Mouse (Mus musculus) kidney, embryonic 16.5 days (tissue): ENCODE data around the gene Ctf2. TPM values are rescaled to one million over a fixed set of nuclear protein-coding genes. Genes with fewer than 3 reads are reported as not detected.

Source experiments
- ATAC-seq: fragments of 200-750 bp; cut with Nextera tagmentation; 2 replicates; pipeline ENCODE4 v1.8.0; 2017; ENCODE audit warnings: moderate TSS enrichment; ENCODE audit not compliant: low FRiP score, low TSS enrichment
- H3K27ac ChIP-seq: fragments of 300-500 bp; sonication (generic); 2 replicates; pipeline ENCODE4 v1.5.1; 2014; ENCODE audit warnings: low read length
- H3K27me3 ChIP-seq: fragments of 300-500 bp; sonication (generic); 2 replicates; pipeline ENCODE4 v1.6.1; 2014; ENCODE audit warnings: low read length, control low read depth, mixed read lengths; ENCODE audit not compliant: insufficient read depth
- H3K36me3 ChIP-seq: fragments of 300-500 bp; sonication (generic); 2 replicates; pipeline ENCODE4 v1.6.1; 2014; ENCODE audit warnings: low read length, control low read depth, mixed read lengths; ENCODE audit not compliant: insufficient read depth
- H3K4me1 ChIP-seq: fragments of 300-500 bp; sonication (generic); 2 replicates; pipeline ENCODE4 v1.6.1; 2014; ENCODE audit warnings: low read length, control low read depth, mixed read lengths; ENCODE audit not compliant: insufficient read depth
- H3K4me2 ChIP-seq: fragments of 300-500 bp; sonication (generic); replicated peaks from 2 replicates; pipeline ENCODE4 v1.6.1; 2014; ENCODE audit warnings: low read depth, low read length
- H3K4me3 ChIP-seq: fragments of 300-500 bp; sonication (generic); 2 replicates; pipeline ENCODE4 v1.5.1; 2014; ENCODE audit warnings: mild to moderate bottlenecking, low read length
- H3K9ac ChIP-seq: fragments of 300-500 bp; sonication (generic); replicated peaks from 2 replicates; pipeline ENCODE4 v1.6.1; 2014; ENCODE audit warnings: low read length
- H3K9me3 ChIP-seq: fragments of 300-500 bp; sonication (generic); 2 replicates; pipeline ENCODE4 v1.6.1; 2016; ENCODE audit warnings: low read length, control low read depth
- WGBS: fragments of 180-500 bp; shearing (Covaris S2); extraction: QIAGEN DNeasy Blood & Tissue Kit; methylation state at CpG from one replicate; pipeline ENCODE4 v1.1.7; 2014; 5-methylcytosine and 5-hydroxymethylcytosine counted together
- polyA plus RNA-seq: library from polyadenylated mRNA; unstranded; fragments of >200 nt; fragmentation: Nextera tagmentation; extraction: Ambion mirVana; gene quantifications from 2 replicates; pipeline ENCODE4 v1.2.1, GENCODE M21; 2015

Ctf2 gene
- polyA plus RNA-seq, 1 experiment from 2014 or later = 0.15 TPM

DNA sequence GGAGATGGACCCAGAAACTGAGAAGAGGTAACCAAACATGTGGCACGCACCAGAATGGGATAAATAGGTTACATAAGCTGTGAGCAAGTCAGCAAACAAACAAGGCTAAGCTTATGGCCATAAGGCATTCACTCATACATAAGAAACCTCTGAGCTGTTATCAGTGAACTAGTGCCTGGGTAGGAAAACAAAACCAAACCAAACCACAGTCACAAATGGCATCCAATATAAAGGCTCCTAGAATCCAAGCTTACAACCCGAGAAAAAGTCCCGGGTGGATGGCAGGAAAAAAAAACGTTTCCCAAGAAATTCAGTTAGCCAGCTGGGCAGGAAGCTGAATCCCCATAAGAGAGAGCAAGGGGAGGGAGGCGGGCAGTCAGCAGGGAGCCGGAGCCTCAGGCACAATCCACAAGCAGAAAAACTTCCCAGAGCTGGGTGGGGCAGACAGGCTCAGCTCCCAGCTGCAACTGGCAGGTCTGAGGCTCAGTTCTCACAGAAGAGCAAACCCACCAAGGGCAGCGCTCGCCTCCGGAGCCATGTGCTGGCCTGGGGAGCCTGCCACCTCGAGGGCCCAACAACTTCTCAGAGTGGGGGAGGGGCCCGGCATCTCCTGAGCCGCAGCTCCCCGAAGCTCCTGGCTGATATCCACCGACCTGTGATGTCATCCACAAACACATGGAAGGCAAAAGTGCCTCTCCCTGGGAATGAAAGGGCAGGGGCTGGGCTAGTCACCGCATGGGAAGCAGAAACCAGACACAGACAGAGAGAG, 40.6 kb downstream of the Ctf2 start:
- Histone ChIP-seq H3K36me3 (no peaks in the 10 kb centered on the region; the same call in none of the 2 replicates), H3K4me3 (peak overlapping the region; percentile 41), H3K9ac (peak overlapping the region; percentile 68), H3K4me2 (peak overlapping the region; percentile 63), H3K9me3 (no peaks in the 10 kb centered on the region), H3K4me1 (peaks cover 7% of the 10 kb centered on the region), H3K27ac (peak overlapping the region; percentile 89), H3K27me3 (no peaks in the 10 kb centered on the region)
- ATAC-seq = peak; percentile 82
- WGBS = 7% methylated on average over 15 of the region's 15 CpGs

DNA sequence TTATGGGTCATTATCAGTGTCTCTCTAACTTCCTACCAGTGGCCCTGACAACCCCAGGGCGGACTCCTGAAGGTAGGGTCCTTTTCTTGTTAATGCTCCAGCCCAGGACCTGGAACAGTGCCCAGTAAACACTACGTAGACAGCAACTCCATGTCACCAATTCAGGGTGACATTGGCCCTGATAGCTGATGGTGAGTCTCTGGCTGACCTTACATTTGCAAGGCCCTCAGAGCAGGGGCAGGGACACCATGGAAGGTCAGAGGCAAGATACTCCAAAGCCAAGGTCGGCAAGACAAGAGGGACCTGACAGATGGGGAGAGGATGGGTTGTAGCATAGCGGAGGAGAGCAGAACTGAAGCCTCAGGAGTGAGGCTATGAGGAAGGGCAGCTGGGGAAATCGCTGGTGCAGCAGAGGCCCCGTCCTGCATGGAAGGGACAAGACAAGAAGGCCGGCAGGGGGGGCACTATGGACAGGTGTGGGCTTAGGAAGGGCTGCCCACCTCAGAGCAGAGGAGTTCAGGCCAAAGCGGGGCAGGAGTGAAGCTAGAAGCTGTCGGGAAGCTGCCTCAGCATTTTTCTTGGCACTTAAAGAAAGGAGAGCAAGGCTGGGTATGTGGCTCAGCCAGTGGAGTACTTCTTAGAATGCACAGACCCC, 42.2 kb downstream of the Ctf2 start:
- no peak for ATAC-seq
- WGBS = 71% methylated on average over 9 of the region's 9 CpGs

DNA sequence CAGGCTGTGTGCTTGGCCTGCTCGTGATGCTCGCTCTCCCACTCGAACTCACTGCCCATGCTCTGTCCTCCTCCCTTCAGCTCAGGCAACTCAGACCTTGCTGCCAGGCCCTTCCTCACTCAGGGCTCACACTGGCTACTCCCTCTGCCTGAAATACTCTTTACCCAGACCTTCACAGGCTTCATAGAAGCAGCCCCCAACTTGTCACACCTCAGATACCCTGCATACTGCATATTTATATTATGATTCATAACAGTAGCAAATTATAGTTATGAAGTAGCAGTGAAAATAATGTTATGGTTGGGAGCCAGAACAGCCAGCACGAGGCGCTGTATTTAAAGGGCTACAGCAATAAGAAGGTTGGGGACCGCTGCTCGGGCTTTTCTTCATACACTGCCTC, 43.0 kb downstream of the Ctf2 start:
- no peak overlapping the region for H3K27ac ChIP-seq
- no peaks in the 10 kb centered on the region; the same call in 1 of the 2 replicates for H3K36me3 ChIP-seq
- no peak overlapping the region for H3K4me2 ChIP-seq
- H3K9me3 ChIP-seq = no peaks in the 10 kb centered on the region
- peaks cover 22% of the 10 kb centered on the region for H3K4me1 ChIP-seq
- H3K27me3 ChIP-seq = no peaks in the 10 kb centered on the region
- ATAC-seq = no peak
- WGBS = 84% methylated on average over 7 of the region's 7 CpGs
- H3K4me3 ChIP-seq = no peak overlapping the region
- no peak overlapping the region for H3K9ac ChIP-seq

More for the DNA sequence above, 42.2 kb downstream of the Ctf2 start:
- Histone ChIP-seq H3K27ac (no peak overlapping the region), H3K9me3 (no peaks in the 10 kb centered on the region), H3K27me3 (no peaks in the 10 kb centered on the region), H3K9ac (no peak overlapping the region), H3K4me1 (peaks cover 22% of the 10 kb centered on the region), H3K36me3 (no peaks in the 10 kb centered on the region; the same call in none of the 2 replicates), H3K4me3 (no peak overlapping the region), H3K4me2 (no peak overlapping the region)

DNA sequence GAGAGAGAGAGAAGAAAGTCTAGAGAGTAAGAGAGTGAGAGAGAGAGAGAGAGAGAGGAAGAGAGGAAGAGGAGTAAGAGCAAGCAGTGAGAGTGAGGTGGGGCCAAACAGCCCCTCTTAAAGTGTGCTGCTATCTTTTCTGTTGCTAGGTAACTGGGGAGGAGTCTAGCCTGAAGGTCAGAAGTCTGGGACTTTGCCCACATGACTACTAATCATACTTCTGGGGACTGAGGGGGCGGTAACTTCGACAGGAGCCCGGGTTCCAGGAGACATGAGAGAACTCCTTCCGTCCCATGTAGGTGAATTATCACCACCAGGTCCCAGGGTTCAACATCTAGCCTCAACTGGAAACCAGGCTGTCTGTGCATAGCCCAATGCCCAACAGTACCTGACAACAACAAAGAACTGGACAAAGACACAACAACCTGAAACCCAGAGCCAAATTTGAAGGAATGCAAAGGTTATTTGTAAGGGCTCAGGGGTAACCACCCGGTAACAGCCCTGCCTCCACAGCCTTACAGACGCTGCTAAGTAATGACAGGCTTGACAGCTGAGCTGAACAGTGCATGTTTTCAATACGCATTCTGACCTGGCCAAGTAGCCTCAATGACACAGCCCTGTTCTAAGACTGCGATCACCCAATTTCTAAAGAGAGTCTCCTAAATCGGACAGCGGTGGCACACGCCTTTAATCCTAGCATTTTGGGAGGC, 45.1 kb downstream of the Ctf2 start:
- Histone ChIP-seq H3K4me2 (no peak overlapping the region), H3K9ac (no peak overlapping the region), H3K36me3 (no peaks in the 10 kb centered on the region), H3K4me1 (peaks cover 22% of the 10 kb centered on the region), H3K4me3 (no peak overlapping the region), H3K9me3 (no peaks in the 10 kb centered on the region), H3K27ac (no peak overlapping the region), H3K27me3 (no peaks in the 10 kb centered on the region)
- 56% methylated on average over 11 of the region's 11 CpGs for WGBS
- no peak for ATAC-seq

DNA sequence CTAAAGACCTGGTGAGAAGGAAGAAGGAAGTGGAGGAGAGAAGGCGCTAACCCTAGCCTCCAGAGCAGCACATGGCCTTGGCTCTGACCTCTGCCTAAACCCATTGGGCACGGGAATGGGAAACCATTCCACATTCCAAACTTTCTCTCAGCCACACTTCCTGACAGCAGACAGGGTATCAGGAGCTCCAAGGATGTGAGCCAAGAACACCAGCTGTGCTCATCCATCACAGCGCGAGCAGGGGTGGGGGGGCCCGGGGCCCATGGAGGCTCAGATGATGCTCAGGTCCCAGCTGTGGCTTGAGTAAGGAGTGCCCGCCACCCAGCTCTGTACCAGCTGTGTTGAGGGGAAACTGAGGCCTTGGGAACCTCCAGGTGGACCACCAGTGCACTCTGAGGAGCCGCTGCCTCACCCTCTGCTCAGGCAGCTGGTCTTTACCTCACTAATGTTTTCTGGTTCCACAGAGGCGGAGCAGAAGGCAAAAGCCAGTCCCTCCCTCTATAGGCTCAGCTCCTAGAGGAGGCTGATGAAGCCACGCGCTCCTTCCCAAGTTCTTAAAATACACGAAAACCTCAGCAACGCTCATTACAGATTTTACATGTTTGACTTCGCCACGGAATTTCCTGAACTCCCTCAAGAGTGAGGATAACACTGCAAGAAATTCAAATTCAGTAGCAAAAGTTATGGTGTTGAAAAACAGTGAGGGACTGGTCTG, 46.5 kb downstream of the Ctf2 start:
- H3K4me2 ChIP-seq = no peak overlapping the region
- no peaks in the 10 kb centered on the region for H3K9me3 ChIP-seq
- H3K9ac ChIP-seq = 0 out of 2 replicates have a peak overlapping the region, but pooled peaks have one; percentile 16
- H3K27ac ChIP-seq = no peak overlapping the region
- H3K4me1 ChIP-seq = peaks cover 14% of the 10 kb centered on the region
- no peaks in the 10 kb centered on the region for H3K27me3 ChIP-seq
- no peak overlapping the region for H3K4me3 ChIP-seq
- no peaks in the 10 kb centered on the region for H3K36me3 ChIP-seq
- 70% methylated on average over 14 of the region's 14 CpGs for WGBS
- peak; percentile 44; the same call in 1 of the 2 replicates for ATAC-seq

DNA sequence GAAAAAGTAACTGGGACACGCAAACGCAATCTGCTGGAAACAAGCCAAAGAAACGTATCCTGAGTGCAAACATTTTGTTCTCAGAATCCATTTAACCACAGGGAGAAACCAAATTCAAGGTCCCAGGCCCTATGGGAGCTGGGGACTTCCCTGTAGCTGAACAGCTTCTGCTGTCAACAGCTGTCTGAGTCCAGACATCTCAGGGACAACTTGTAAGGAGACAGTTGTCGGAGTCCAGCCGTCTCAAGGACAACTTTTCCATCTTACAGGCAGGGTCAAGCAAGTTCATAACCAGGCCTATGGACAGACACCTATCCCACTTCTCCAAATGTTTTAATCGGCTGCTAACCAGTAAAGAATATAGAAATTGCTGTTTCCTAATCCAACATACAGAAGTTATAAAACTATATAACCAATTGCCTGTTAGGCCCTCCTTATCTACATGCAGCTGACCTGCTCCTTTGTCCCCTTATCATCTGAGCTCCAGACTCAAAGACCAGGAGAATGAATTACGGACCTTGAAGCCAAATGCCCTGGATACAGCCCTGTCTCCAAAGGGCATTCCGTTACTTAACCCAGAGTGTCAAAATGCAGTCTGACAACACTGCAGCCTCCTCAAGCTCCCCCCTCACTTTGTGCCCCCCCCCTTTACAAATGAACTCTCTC, 49.9 kb downstream of the Ctf2 start:
- no peak overlapping the region for H3K27ac ChIP-seq
- peaks cover 4% of the 10 kb centered on the region; the same call in 1 of the 2 replicates for H3K36me3 ChIP-seq
- peaks cover 14% of the 10 kb centered on the region for H3K4me1 ChIP-seq
- H3K4me2 ChIP-seq = no peak overlapping the region
- H3K9me3 ChIP-seq = no peaks in the 10 kb centered on the region
- 84% methylated on average over 8 of the region's 8 CpGs for WGBS
- no peak overlapping the region for H3K4me3 ChIP-seq
- H3K27me3 ChIP-seq = no peaks in the 10 kb centered on the region
- H3K9ac ChIP-seq = no peak overlapping the region
- no peak for ATAC-seq

DNA sequence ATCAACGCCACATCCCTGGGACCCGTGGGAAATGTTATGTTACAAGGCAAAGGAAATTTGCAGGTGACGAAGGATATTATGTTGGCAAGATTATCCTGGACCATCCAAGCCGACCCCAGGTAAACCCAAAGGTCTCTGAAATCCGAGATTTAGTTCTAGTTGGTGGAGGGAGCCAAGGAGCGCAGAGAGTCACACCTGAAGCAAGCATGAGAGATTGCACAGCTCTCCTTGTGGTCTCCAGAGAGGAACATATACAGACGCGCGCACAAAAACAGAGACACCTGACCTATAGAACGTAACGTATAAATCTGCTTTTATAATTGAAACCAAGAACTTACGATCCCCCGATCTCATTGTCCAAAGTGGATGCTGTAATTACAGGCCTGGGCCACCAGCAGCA, 51.4 kb downstream of the Ctf2 start:
- Histone ChIP-seq H3K4me2 (no peak overlapping the region), H3K4me3 (no peak overlapping the region), H3K27me3 (no peaks in the 10 kb centered on the region), H3K27ac (no peak overlapping the region), H3K9ac (no peak overlapping the region), H3K4me1 (peaks cover 7% of the 10 kb centered on the region), H3K36me3 (peaks cover 6% of the 10 kb centered on the region; the same call in 1 of the 2 replicates), H3K9me3 (no peaks in the 10 kb centered on the region)
- ATAC-seq = no peak
- 86% methylated on average over 13 of the region's 13 CpGs for WGBS

DNA sequence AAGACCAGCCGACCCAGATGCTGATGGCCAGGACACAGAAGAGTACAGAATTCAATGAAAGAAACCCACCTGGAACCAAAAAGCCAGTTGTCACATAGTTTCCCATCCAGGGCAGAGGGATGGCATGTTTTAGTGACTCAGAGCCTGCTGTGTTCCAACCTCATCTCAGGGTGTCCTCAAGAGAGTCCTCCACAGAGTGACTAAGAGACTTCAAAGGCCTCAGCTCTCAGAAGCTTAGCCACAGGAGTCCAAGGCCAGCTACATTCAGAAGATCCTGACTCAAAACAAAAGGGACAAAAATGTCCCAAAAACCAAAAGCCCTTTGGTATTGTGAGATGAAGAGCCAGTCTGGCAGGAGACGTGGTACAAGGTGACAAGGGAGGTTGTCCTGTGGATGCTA, 53.2 kb downstream of the Ctf2 start:
- H3K36me3 ChIP-seq = peaks cover 6% of the 10 kb centered on the region; the same call in 1 of the 2 replicates
- no peaks in the 10 kb centered on the region for H3K4me1 ChIP-seq
- no peaks in the 10 kb centered on the region for H3K27me3 ChIP-seq
- H3K9ac ChIP-seq = no peak overlapping the region
- WGBS = 81% methylated on average over 2 of the region's 2 CpGs
- H3K27ac ChIP-seq = no peak overlapping the region
- no peak for ATAC-seq
- H3K4me2 ChIP-seq = no peak overlapping the region
- H3K9me3 ChIP-seq = no peaks in the 10 kb centered on the region
- H3K4me3 ChIP-seq = no peak overlapping the region

DNA sequence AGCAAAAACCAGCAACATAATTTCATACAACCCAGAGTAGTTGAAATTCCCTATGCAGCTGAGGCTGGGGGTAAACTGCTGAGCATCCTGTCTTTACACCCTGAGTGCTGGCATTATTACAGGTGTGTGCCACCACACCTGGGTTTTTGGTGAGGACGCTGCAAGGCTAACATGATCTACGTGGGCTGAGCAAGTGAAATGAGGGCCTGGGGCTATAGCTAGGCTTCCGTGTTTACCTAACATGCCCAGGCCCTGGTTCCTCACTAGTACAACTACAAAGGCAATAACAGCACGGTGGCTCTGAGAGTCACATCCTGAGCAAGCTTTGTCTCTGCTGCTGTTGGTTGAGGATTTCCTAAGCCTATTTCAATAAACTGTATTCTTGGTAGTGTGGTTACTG, 54.4 kb downstream of the Ctf2 start:
- Histone ChIP-seq H3K9ac (no peak overlapping the region), H3K4me1 (no peaks in the 10 kb centered on the region), H3K27ac (no peak overlapping the region), H3K36me3 (peaks cover 6% of the 10 kb centered on the region; the same call in 1 of the 2 replicates), H3K27me3 (no peaks in the 10 kb centered on the region), H3K4me2 (no peak overlapping the region), H3K4me3 (no peak overlapping the region), H3K9me3 (no peaks in the 10 kb centered on the region)
- no peak for ATAC-seq
- WGBS = 82% methylated on average over 4 of the region's 4 CpGs
